Mouse (Mus musculus) heart, embryonic 11.5 days (tissue): ENCODE data around the gene Hnrnpa2b1. TPM values are rescaled to one million over a fixed set of nuclear protein-coding genes. Genes with fewer than 3 reads are reported as not detected.
"Not testable (repeated sequence)": the region's sequence is repeated elsewhere in the genome, so short reads cannot be mapped to it uniquely, and the experiment has no call there.

Experiments
- ATAC-seq: fragments of 200-750 bp; cut with Nextera tagmentation; replicated peaks from 2 replicates; pipeline ENCODE4 v1.8.0; 2017; ENCODE audit warnings: moderate library complexity; ENCODE audit not compliant: insufficient number of reproducible peaks, low FRiP score, low TSS enrichment
- H3K27ac ChIP-seq: fragments of 300-500 bp; sonication (generic); 2 replicates; pipeline ENCODE4 v1.5.1; 2014; ENCODE audit warnings: mild to moderate bottlenecking, low read depth, low read length
- H3K27me3 ChIP-seq: fragments of 300-500 bp; sonication (generic); 2 replicates; pipeline ENCODE4 v1.6.1; 2014; ENCODE audit warnings: mild to moderate bottlenecking, low read length, mixed read lengths; ENCODE audit not compliant: control insufficient read depth, insufficient read depth
- H3K36me3 ChIP-seq: fragments of 300-500 bp; sonication (generic); 2 replicates; pipeline ENCODE4 v1.6.1; 2014; ENCODE audit warnings: mild to moderate bottlenecking, low read length, moderate library complexity, mixed read lengths; ENCODE audit not compliant: control insufficient read depth, insufficient read depth
- H3K4me1 ChIP-seq: fragments of 300-500 bp; sonication (generic); 2 replicates; pipeline ENCODE4 v1.6.1; 2014; ENCODE audit warnings: low read length; ENCODE audit not compliant: control insufficient read depth, insufficient read depth
- H3K4me2 ChIP-seq: fragments of 300-500 bp; sonication (generic); 2 replicates; pipeline ENCODE4 v1.6.1; 2014; ENCODE audit warnings: mild to moderate bottlenecking, moderate library complexity
- H3K4me3 ChIP-seq: fragments of 300-500 bp; sonication (generic); 2 replicates; pipeline ENCODE4 v1.5.1; 2014; ENCODE audit warnings: low read depth, low read length
- H3K9ac ChIP-seq: fragments of 300-500 bp; sonication (generic); 2 replicates; pipeline ENCODE4 v1.6.1; 2014; ENCODE audit warnings: mild to moderate bottlenecking, low read depth, low read length, moderate library complexity
- H3K9me3 ChIP-seq: fragments of 300-500 bp; sonication (generic); replicated peaks from 2 replicates; pipeline ENCODE4 v1.6.1; 2016; ENCODE audit warnings: low read length; ENCODE audit not compliant: control insufficient read depth
- WGBS: fragments of 180-500 bp; shearing (Covaris S2); extraction: QIAGEN DNeasy Blood & Tissue Kit; methylation state at CpG from one replicate; pipeline ENCODE4 v1.1.7; 2014; ENCODE audit not compliant: insufficient replicate concordance; 5-methylcytosine and 5-hydroxymethylcytosine counted together
- polyA plus RNA-seq: library from polyadenylated mRNA; unstranded; fragments of >200 nt; fragmentation: Nextera tagmentation; extraction: Ambion mirVana; gene quantifications from 2 replicates; pipeline ENCODE4 v1.2.1, GENCODE M21; 2014

Gene Hnrnpa2b1
- polyA plus RNA-seq, 1 experiment from 2014 or later, result 856 TPM

- Histone ChIP-seq H3K4me2 (no peak overlapping the region), H3K27ac (no peak overlapping the region), H3K36me3 (no peaks in the 10 kb centered on the region), H3K4me1 (no peaks in the 10 kb centered on the region), H3K9me3 (no peaks in the 10 kb centered on the region), H3K9ac (no peak overlapping the region), H3K27me3 (no peaks in the 10 kb centered on the region), H3K4me3 (no peak overlapping the region)
- no peak for ATAC-seq
- WGBS, result 55% methylated on average over 8 of the region's 8 CpGs
Measured at GRCm38 (mm10) chr6:51497321-51498111, 27.8 kb upstream of the Hnrnpa2b1 start.

- H3K9me3 ChIP-seq, result peaks cover 3% of the 10 kb centered on the region; the same call in 1 of the 2 replicates
- peak overlapping the region; percentile 58; the same call in 1 of the 2 replicates for H3K27ac ChIP-seq
- ATAC-seq, result no peak
- H3K4me1 ChIP-seq, result peaks cover 16% of the 10 kb centered on the region
- 30% methylated on average over 2 of the region's 2 CpGs for WGBS
- no peak overlapping the region for H3K4me3 ChIP-seq
- no peak overlapping the region for H3K4me2 ChIP-seq
- no peaks in the 10 kb centered on the region for H3K36me3 ChIP-seq
- H3K9ac ChIP-seq, result no peak overlapping the region
- no peaks in the 10 kb centered on the region for H3K27me3 ChIP-seq
Measured at GRCm38 (mm10) chr6:51489787-51490186, 20.1 kb upstream of the Hnrnpa2b1 start.

GRCm38 (mm10) chr6:51486731-51487130, 17.0 kb upstream of the Hnrnpa2b1 start:
- H3K9me3 ChIP-seq, result peaks cover 3% of the 10 kb centered on the region; the same call in 1 of the 2 replicates
- no peak overlapping the region for H3K9ac ChIP-seq
- 76% methylated on average over 5 of the region's 5 CpGs for WGBS
- H3K4me1 ChIP-seq, result peaks cover 16% of the 10 kb centered on the region
- H3K27me3 ChIP-seq, result no peaks in the 10 kb centered on the region
- peaks cover 13% of the 10 kb centered on the region for H3K36me3 ChIP-seq
- ATAC-seq, result no peak
- no peak overlapping the region for H3K4me2 ChIP-seq
- no peak overlapping the region for H3K4me3 ChIP-seq
- peak overlapping the region; percentile 41; the same call in 1 of the 2 replicates for H3K27ac ChIP-seq

GRCm38 (mm10) chr6:51486076-51486710, 16.5 kb upstream of the Hnrnpa2b1 start:
- Histone ChIP-seq H3K27me3 (no peaks in the 10 kb centered on the region), H3K9me3 (peaks cover 3% of the 10 kb centered on the region; the same call in 1 of the 2 replicates), H3K4me3 (no peak overlapping the region), H3K9ac (no peak overlapping the region), H3K4me2 (no peak overlapping the region), H3K36me3 (peaks cover 13% of the 10 kb centered on the region), H3K4me1 (peaks cover 16% of the 10 kb centered on the region), H3K27ac (peak overlapping the region; percentile 41; the same call in 1 of the 2 replicates)
- ATAC-seq, result no peak
- WGBS, result 35% methylated on average over 7 of the region's 7 CpGs

GRCm38 (mm10) chr6:51485646-51486045, 16.0 kb upstream of the Hnrnpa2b1 start:
- Histone ChIP-seq H3K9me3 (peaks cover 3% of the 10 kb centered on the region; the same call in 1 of the 2 replicates), H3K4me2 (no peak overlapping the region), H3K9ac (no peak overlapping the region), H3K4me3 (no peak overlapping the region), H3K4me1 (peaks cover 16% of the 10 kb centered on the region), H3K27ac (no peak overlapping the region), H3K27me3 (no peaks in the 10 kb centered on the region), H3K36me3 (peaks cover 17% of the 10 kb centered on the region)
- ATAC-seq, result no peak; the same call in 1 of the 2 replicates
- 34% methylated on average over 2 of the region's 2 CpGs for WGBS

GRCm38 (mm10) chr6:51484556-51484955, 14.9 kb upstream of the Hnrnpa2b1 start:
- H3K9ac ChIP-seq, H3K27me3 ChIP-seq, H3K4me2 ChIP-seq, H3K9me3 ChIP-seq, H3K4me3 ChIP-seq, H3K27ac ChIP-seq, ATAC-seq: not testable (repeated sequence)
- H3K36me3 ChIP-seq, result peaks cover 22% of the 10 kb centered on the region
- 83% methylated on average over 8 of the region's 8 CpGs for WGBS
- peaks cover 14% of the 10 kb centered on the region for H3K4me1 ChIP-seq

GRCm38 (mm10) chr6:51483861-51484260, 14.2 kb upstream of the Hnrnpa2b1 start:
- peaks cover 14% of the 10 kb centered on the region for H3K4me1 ChIP-seq
- H3K9ac ChIP-seq, result no peak overlapping the region
- H3K9me3 ChIP-seq, result peaks cover 3% of the 10 kb centered on the region; the same call in 1 of the 2 replicates
- WGBS, result 88% methylated on average over 3 of the region's 3 CpGs
- no peak overlapping the region for H3K4me2 ChIP-seq
- ATAC-seq, result no peak
- H3K27me3 ChIP-seq, result no peaks in the 10 kb centered on the region
- H3K27ac ChIP-seq, result no peak overlapping the region
- peaks cover 29% of the 10 kb centered on the region for H3K36me3 ChIP-seq
- H3K4me3 ChIP-seq, result no peak overlapping the region

GRCm38 (mm10) chr6:51481548-51481947, 11.9 kb upstream of the Hnrnpa2b1 start:
- no peak overlapping the region for H3K4me2 ChIP-seq
- no peak for ATAC-seq
- H3K9ac ChIP-seq, result no peak overlapping the region
- H3K4me3 ChIP-seq, result no peak overlapping the region
- WGBS, result 97% methylated on average over 8 of the region's 8 CpGs
- H3K4me1 ChIP-seq, result peaks cover 10% of the 10 kb centered on the region
- no peaks in the 10 kb centered on the region for H3K9me3 ChIP-seq
- no peak overlapping the region for H3K27ac ChIP-seq
- H3K27me3 ChIP-seq, result no peaks in the 10 kb centered on the region
- H3K36me3 ChIP-seq, result peaks cover 33% of the 10 kb centered on the region
